Mouse (Mus musculus): ENCODE measurements around the gene Treml4.

Gene Treml4

DNA sequence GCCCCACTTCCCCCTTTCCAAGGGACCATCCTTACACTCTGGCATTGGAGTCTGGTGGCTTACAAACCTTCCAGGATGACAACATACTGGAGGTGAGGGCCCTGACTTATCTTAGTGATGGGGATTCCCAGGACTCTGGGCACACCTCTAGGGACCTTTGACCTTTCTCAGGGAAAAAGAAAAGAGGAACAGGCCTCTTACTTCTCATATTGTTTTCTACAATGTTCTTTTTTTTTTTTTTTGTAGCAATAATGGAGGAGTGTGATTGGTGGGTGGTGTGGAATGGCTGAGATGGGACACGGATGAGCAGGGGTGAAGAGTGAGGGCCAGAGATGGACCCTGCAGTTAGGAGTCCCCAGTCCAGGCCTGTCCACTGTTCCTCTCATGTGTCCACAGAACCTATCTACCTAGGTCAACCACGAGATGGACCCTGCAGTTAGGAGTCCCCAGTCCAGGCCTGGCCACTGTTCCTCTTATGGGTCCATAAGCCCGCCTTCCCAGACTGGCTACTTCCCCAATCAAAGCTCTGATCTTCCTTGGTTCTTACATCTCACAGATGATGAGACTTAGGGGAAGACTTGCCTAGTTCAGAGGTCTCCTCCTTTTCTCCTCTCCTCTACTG lies at the start of gene Treml4:
Gene Treml4, plus strand, starts transcription at position 555 of the 622 bp plus-strand sequence.
- no peak for DNase-seq (ENCODE audit: low spot score in 2 of 2)

- no peak for DNase-seq (ENCODE audit: low spot score in 2 of 2)
Observed at GRCm38 (mm10) chr17:48215429-48215828, 48.7 kb upstream of the Treml4 start.

GRCm38 (mm10) chr17:48230680-48231079 lies 33.4 kb upstream of the Treml4 start:
- no peak for DNase-seq (ENCODE audit: low spot score in 2 of 2)

DNA sequence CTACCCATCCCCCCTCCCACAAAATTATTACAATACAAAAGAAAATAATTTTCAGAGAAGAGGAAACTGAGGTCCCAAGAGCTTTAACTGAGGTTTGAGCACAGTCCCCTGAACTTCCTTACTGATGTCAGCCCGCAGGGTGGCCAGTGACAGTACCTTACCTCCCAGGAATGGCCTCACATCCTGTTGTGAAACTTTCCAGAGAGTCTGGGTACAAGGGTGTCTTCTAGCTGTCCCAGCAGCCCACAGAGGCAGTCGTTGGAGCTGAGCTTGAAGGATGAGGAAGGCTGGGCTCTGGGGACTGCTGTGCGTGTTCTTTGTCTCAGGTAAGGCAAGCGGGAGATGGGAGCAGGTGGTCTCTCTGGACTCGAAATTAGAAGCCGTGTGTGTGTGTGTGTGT lies 31.6 kb upstream of the Treml4 start, which contains the start of gene Trem1:
Gene Trem1, plus strand, starts transcription at position 251 of the 400 bp plus-strand sequence.
- no peak for DNase-seq (ENCODE audit: low spot score in 2 of 2)

DNA sequence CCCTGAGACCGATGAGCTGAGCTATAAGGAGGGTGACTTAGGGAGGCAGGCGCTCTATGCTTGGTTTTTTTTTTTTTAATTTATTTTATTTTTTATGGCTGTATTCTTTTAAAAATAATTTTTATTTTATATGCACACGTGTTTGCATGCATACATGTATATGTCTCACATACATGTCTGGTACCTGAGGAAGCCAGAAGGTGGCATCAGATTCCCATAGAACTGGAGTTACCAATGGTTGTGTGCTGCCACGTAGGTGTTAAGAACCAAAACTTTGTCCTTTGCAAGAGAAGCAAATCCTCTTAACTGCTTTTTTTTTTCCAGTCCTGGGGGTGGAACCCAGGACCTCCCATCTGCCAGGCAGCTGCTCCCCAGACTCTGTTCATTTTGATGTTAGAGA lies 30.3 kb upstream of the Treml4 start:
- no peak for DNase-seq (ENCODE audit: low spot score in 2 of 2)

- no peak for DNase-seq (ENCODE audit: low spot score in 2 of 2)
Observed at GRCm38 (mm10) chr17:48234550-48234949, 29.5 kb upstream of the Treml4 start.

GRCm38 (mm10) chr17:48235773-48236370 lies 28.2 kb upstream of the Treml4 start:
- no peak for DNase-seq (ENCODE audit: low spot score in 2 of 2)

GRCm38 (mm10) chr17:48237621-48238020 lies 26.5 kb upstream of the Treml4 start:
- no peak for DNase-seq (ENCODE audit: low spot score in 2 of 2)

GRCm38 (mm10) chr17:48247221-48247928 lies 16.7 kb upstream of the Treml4 start, which contains the start of gene Trem3:
Gene Trem3, plus strand, starts transcription at chr17:48247777.
- no peak for DNase-seq (ENCODE audit: low spot score in 2 of 2)

GRCm38 (mm10) chr17:48249039-48249438 lies 15.1 kb upstream of the Treml4 start:
- DNase-seq (ENCODE audit: low spot score in 2 of 2), result no peak

GRCm38 (mm10) chr17:48249501-48249900 lies 14.6 kb upstream of the Treml4 start:
- DNase-seq (ENCODE audit: low spot score in 2 of 2), result no peak

GRCm38 (mm10) chr17:48250631-48251030 lies 13.5 kb upstream of the Treml4 start:
- DNase-seq (ENCODE audit: low spot score in 2 of 2), result no peak

GRCm38 (mm10) chr17:48256575-48256974 lies 7.5 kb upstream of the Treml4 start:
- no peak for DNase-seq (ENCODE audit: low spot score in 2 of 2)

- DNase-seq (ENCODE audit: low spot score in 2 of 2), result no peak
Observed at GRCm38 (mm10) chr17:48261868-48262267, 2.2 kb upstream of the Treml4 start.

GRCm38 (mm10) chr17:48264662-48265061 lies 567 bp downstream of the Treml4 start:
- no peak for DNase-seq (ENCODE audit: low spot score in 2 of 2)

DNA sequence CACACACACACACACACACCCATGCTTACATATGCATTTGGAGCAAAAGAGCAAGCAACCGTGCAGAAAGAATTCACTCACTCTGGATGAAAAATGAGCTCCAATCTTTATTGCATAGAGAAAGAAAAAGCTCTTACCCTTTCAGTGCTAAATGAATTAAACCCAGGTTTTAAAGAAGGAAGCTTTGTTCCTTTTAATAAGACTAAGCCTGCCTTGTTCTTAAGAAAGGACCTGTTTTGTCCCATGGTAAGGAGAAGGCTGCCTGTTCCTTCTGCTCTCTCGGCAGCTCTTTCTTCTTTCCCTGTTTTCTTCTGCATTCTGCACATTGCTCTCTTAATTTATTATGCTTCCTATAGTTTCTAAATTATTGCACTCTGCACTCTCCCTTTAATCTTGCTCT lies 2.0 kb downstream of the Treml4 start:
- no peak for DNase-seq (ENCODE audit: low spot score in 2 of 2)

- DNase-seq (ENCODE audit: low spot score in 2 of 2), result no peak
Observed at GRCm38 (mm10) chr17:48266610-48267304, 2.7 kb downstream of the Treml4 start.

- no peak for DNase-seq (ENCODE audit: low spot score in 2 of 2)
Observed at GRCm38 (mm10) chr17:48267591-48267990, 3.5 kb downstream of the Treml4 start.

- DNase-seq (ENCODE audit: low spot score in 2 of 2), result no peak
Observed at GRCm38 (mm10) chr17:48268276-48268675, 4.2 kb downstream of the Treml4 start.

DNA sequence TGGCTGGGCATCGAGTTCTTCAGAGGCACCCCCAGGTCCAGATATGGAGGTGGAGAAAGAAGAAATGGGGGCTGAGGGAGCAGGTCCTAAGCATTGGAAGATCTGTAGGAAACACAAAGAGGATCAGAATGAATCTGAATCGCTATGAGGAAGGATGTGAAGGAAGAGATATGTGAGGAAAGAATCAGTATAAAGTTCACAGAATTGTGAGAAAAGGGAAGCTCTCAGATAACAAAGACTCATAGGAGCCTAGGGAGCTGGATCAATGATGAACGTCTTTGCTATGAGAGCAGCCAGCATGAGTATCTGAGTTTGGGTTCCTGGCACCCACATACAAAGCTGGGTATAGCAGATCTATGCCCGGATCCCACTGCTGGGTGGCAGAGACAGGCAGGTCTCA lies 5.7 kb downstream of the Treml4 start:
- DNase-seq (ENCODE audit: low spot score in 2 of 2), result no peak

DNA sequence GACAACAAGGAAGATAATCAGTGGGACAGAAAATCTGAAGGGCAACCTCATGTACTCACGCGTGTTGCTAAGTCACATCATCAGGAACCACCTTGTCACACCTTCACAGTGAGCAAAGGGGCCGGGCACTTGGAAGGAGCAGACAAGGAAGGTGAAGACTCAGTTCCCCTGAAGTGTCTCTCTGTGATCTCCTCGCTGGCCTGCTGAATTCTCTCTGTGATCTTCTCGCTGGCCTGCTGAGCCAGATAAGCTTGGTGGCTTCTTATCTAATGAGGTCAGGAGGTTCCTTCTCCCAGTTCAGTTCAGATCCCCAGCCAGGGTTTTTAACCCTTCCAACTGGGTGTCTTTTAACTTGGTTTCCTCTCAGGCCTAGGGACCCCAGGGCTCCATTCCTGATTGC lies 8.1 kb downstream of the Treml4 start:
- peak; percentile 40 to 58 for DNase-seq (ENCODE audit: low spot score in 2 of 2)

DNA sequence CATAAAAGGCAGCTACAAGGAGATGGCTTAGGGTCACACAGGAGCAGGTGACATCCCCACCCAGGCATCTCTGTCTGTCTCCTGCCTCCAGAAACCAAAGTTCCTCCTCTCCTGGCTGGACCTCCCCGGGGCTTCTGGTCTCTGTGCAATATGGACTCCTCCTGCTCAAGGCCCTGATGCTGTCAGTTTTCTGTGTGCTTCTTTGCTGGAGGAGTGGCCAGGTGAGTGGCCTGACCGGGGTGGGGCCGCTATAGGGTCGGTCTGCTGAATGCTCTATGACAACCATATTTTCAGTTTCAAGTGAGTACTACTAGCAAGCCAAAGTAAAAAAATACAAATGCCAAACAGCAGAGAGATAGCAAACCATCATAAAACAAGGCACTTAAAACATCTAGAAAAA lies 8.5 kb downstream of the Treml4 start:
- no peak for DNase-seq (ENCODE audit: low spot score in 2 of 2)
